Mouse (Mus musculus): ENCODE results near the gene Insl3.

- no peak for TF ChIP-seq POLR2A (IDR thresholded peaks at IDR 0.05; ENCODE audit: control insufficient read depth, low read depth, low read length)
- peak; percentile 69; the same call in 1 of the 2 replicates for TF ChIP-seq CTCF (IDR thresholded peaks at IDR 0.05; ENCODE audit: control insufficient read depth, insufficient read depth, insufficient replicate concordance, low read depth, low read length)
Measured at GRCm38 (mm10) chr8:71707874-71708273, 18.9 kb downstream of the Insl3 start.

All from testis, adult 2 months (tissue).